Mouse (Mus musculus) midbrain, embryonic 15.5 days (tissue): ENCODE measurements around the gene Snai3. TPM values are rescaled to one million over a fixed set of nuclear protein-coding genes. Genes with fewer than 3 reads are reported as not detected.

Experiments used
- ATAC-seq: fragments of 200-750 bp; cut with Nextera tagmentation; replicated peaks from 2 replicates; pipeline ENCODE4 v1.8.0; 2017; ENCODE audit warnings: moderate TSS enrichment
- H3K27ac ChIP-seq: fragments of 300-500 bp; sonication (generic); 2 replicates; pipeline ENCODE4 v1.5.1; 2015; ENCODE audit warnings: mild to moderate bottlenecking, inconsistent platforms
- H3K27me3 ChIP-seq: fragments of 300-500 bp; sonication (generic); replicated peaks from 2 replicates; pipeline ENCODE4 v1.6.1; 2015; ENCODE audit warnings: inconsistent platforms
- H3K36me3 ChIP-seq: fragments of 300-500 bp; sonication (generic); replicated peaks from 2 replicates; pipeline ENCODE4 v1.6.1; 2015; ENCODE audit warnings: inconsistent platforms
- H3K4me1 ChIP-seq: fragments of 300-500 bp; sonication (generic); 2 replicates; pipeline ENCODE4 v1.6.1; 2015; ENCODE audit warnings: inconsistent platforms
- H3K4me2 ChIP-seq: fragments of 300-500 bp; sonication (generic); 2 replicates; pipeline ENCODE4 v1.6.1; 2015; ENCODE audit warnings: inconsistent platforms, mild to moderate bottlenecking, moderate library complexity
- H3K4me3 ChIP-seq: fragments of 300-500 bp; sonication (generic); 2 replicates; pipeline ENCODE4 v1.5.1; 2015; ENCODE audit warnings: mild to moderate bottlenecking, inconsistent platforms
- H3K9ac ChIP-seq: fragments of 300-500 bp; sonication (generic); 2 replicates; pipeline ENCODE4 v1.6.1; 2015; ENCODE audit warnings: mild to moderate bottlenecking, inconsistent platforms
- H3K9me3 ChIP-seq: fragments of 300-500 bp; sonication (generic); 2 replicates; pipeline ENCODE4 v1.6.1; 2016; ENCODE audit warnings: inconsistent platforms
- WGBS: fragments of 180-500 bp; shearing (Covaris S2); methylation state at CpG from one replicate; pipeline ENCODE4 v1.1.7; 2015; ENCODE audit warnings: mixed read lengths; 5-methylcytosine and 5-hydroxymethylcytosine counted together
- microRNA-seq: library from miRNA; unstranded; fragments of <30 nt; microRNA quantifications from one replicate; pipeline ENCODE4, GENCODE M21; 2016
- polyA plus RNA-seq: library from polyadenylated mRNA; unstranded; fragments of >200 nt; fragmentation: Nextera tagmentation; extraction: Ambion mirVana; gene quantifications from 2 replicates; pipeline ENCODE4 v1.2.1, GENCODE M21; 2015

Gene Snai3
- polyA plus RNA-seq, 1 experiment from 2014 or later = not detected

- H3K4me1 ChIP-seq = no peaks in the 10 kb centered on the region
- H3K4me3 ChIP-seq = no peak within 1 kb of the TSS
- H3K9ac ChIP-seq = no peak within 1 kb of the TSS
- H3K4me2 ChIP-seq = no peak within 1 kb of the TSS
- no peaks in the 10 kb centered on the region for H3K9me3 ChIP-seq
- no peak for ATAC-seq
- H3K27me3 ChIP-seq = no peaks in the 10 kb centered on the region
- H3K27ac ChIP-seq = no peak within 1 kb of the TSS
- 82% methylated on average over 14 of the region's 14 CpGs for WGBS
- H3K36me3 ChIP-seq = peaks cover 12% of the 10 kb centered on the region; the same call in 1 of the 2 replicates
Observed at GRCm38 (mm10) chr8:122421376-122422070, 39.0 kb downstream of the Snai3 start, which contains the start of gene Il17c. TSS of gene Il17c (plus strand) at chr8:122422020.

GRCm38 (mm10) chr8:122419881-122420555 is 40.5 kb downstream of the Snai3 start:
- Histone ChIP-seq H3K27ac (no peak overlapping the region), H3K4me1 (no peaks in the 10 kb centered on the region), H3K36me3 (peaks cover 27% of the 10 kb centered on the region), H3K27me3 (no peaks in the 10 kb centered on the region), H3K4me2 (no peak overlapping the region), H3K9me3 (no peaks in the 10 kb centered on the region), H3K4me3 (no peak overlapping the region), H3K9ac (no peak overlapping the region)
- ATAC-seq = no peak
- WGBS = 66% methylated on average over 9 of the region's 9 CpGs

DNA sequence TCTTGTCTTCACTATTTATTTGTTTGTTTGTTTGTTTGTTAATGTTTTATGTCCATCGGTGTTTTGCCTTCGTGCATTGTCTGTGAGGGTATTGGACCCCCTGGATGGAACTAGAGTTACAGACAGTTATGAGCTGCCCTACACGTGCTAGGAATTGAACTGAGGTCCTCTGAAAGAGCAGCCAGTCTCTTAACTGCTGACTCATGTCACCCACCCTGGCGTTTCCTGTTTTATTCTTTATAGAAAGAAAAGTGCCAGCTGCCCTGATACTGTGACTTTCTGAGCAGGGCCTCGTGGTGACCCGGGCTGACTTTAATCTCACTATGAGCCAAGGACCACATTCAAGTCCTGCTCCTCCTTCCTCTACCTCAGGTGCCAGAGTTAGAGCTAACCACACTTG is 45.0 kb downstream of the Snai3 start:
- Histone ChIP-seq H3K27me3 (no peaks in the 10 kb centered on the region), H3K4me1 (no peaks in the 10 kb centered on the region), H3K9ac (no peak overlapping the region), H3K36me3 (peaks cover 62% of the 10 kb centered on the region), H3K4me2 (no peak overlapping the region), H3K4me3 (no peak overlapping the region), H3K9me3 (no peaks in the 10 kb centered on the region), H3K27ac (no peak overlapping the region)
- no peak for ATAC-seq
- 89% methylated on average over 6 of the region's 6 CpGs for WGBS

- H3K4me2 ChIP-seq = no peak overlapping the region
- WGBS = 88% methylated on average over 9 of the region's 9 CpGs
Observed at GRCm38 (mm10) chr8:122414311-122414710, 46.2 kb downstream of the Snai3 start.

GRCm38 (mm10) chr8:122407678-122408077 is 52.9 kb downstream of the Snai3 start:
- no peak for ATAC-seq
- Histone ChIP-seq H3K4me1 (no peaks in the 10 kb centered on the region), H3K9ac (no peak overlapping the region), H3K4me2 (no peak overlapping the region), H3K36me3 (peaks cover 57% of the 10 kb centered on the region), H3K27ac (no peak overlapping the region), H3K27me3 (no peaks in the 10 kb centered on the region), H3K9me3 (no peaks in the 10 kb centered on the region), H3K4me3 (no peak overlapping the region)
- WGBS = 95% methylated on average over 7 of the region's 7 CpGs

More at GRCm38 (mm10) chr8:122414311-122414710, 46.2 kb downstream of the Snai3 start:
- Histone ChIP-seq H3K36me3 (peaks cover 74% of the 10 kb centered on the region), H3K4me1 (no peaks in the 10 kb centered on the region), H3K27ac (no peak overlapping the region), H3K9me3 (no peaks in the 10 kb centered on the region), H3K4me3 (no peak overlapping the region), H3K9ac (no peak overlapping the region), H3K27me3 (no peaks in the 10 kb centered on the region)
- no peak for ATAC-seq

GRCm38 (mm10) chr8:122405146-122405805 is 55.3 kb downstream of the Snai3 start:
- no peak for ATAC-seq
- H3K4me2 ChIP-seq = no peak overlapping the region
- H3K4me3 ChIP-seq = no peak overlapping the region
- no peak overlapping the region for H3K9ac ChIP-seq
- peaks cover 55% of the 10 kb centered on the region for H3K36me3 ChIP-seq
- no peak overlapping the region for H3K27ac ChIP-seq
- WGBS = 95% methylated on average over 9 of the region's 9 CpGs
- H3K27me3 ChIP-seq = no peaks in the 10 kb centered on the region
- no peaks in the 10 kb centered on the region for H3K4me1 ChIP-seq
- no peaks in the 10 kb centered on the region for H3K9me3 ChIP-seq

Small RNA genes within 50 kb of the gene (microRNA-seq; reads per million reads assigned to microRNA genes)
- not detected for gene Gm24366

Other genes starting within 250 kb of the Snai3 start
- gene Zfpm1, start 178.6 kb downstream of the Snai3 start, polyA plus RNA-seq = 1.5 and 1.8 TPM in 2 replicates
- not detected in 2 replicates for gene Trhr2, start 100.0 kb downstream of the Snai3 start, polyA plus RNA-seq
- gene Zc3h18, start 84.1 kb downstream of the Snai3 start, polyA plus RNA-seq = 38.9 and 41.3 TPM in 2 replicates
- gene Il17c, start 38.7 kb downstream of the Snai3 start, polyA plus RNA-seq = 0.26 TPM in 1 of 2 replicates, not detected in the other
- gene Cyba, start 27.8 kb downstream of the Snai3 start, polyA plus RNA-seq = 33.6 and 35.1 TPM in 2 replicates
- gene Mvd, start 17.3 kb downstream of the Snai3 start, polyA plus RNA-seq = 62.3 and 68.3 TPM in 2 replicates
- gene Rnf166, start 15.3 kb upstream of the Snai3 start, polyA plus RNA-seq = 34.3 and 41.5 TPM in 2 replicates
- 80.0 and 80.4 TPM in 2 replicates for gene Ctu2, start 15.4 kb upstream of the Snai3 start, polyA plus RNA-seq
- 2.7 and 3.3 TPM in 2 replicates for gene Piezo1, start 90.6 kb upstream of the Snai3 start, polyA plus RNA-seq
- gene Cdt1, start 107.3 kb upstream of the Snai3 start, polyA plus RNA-seq = 7.0 and 8.2 TPM in 2 replicates
- 166 and 173 TPM in 2 replicates for gene Aprt, start 116.2 kb upstream of the Snai3 start, polyA plus RNA-seq
- gene Galns, start 150.7 kb upstream of the Snai3 start, polyA plus RNA-seq = 7.2 and 9.0 TPM in 2 replicates
- 120 and 126 TPM in 2 replicates for gene Trappc2l, start 150.9 kb upstream of the Snai3 start, polyA plus RNA-seq
- gene Pabpn1l, start 162.0 kb upstream of the Snai3 start, polyA plus RNA-seq = not detected in 2 replicates
- gene Cbfa2t3, start 238.4 kb upstream of the Snai3 start, polyA plus RNA-seq = 20.2 and 21.4 TPM in 2 replicates